Mouse (Mus musculus): Measurements from ENCODE around the gene Aig1. TPM values are rescaled to one million over a fixed set of nuclear protein-coding genes. Genes with fewer than 3 reads are reported as not detected.
A peak's percentile ranks its signal among the peaks of the same experiment; 100 is the strongest.

Gene Aig1
- polyA plus RNA-seq, 1 experiment from 2014 or later, result 22.0 TPM

- ATAC-seq (replicated peaks; ENCODE audit: low FRiP score) (no peak), DNase-seq (ENCODE audit: low spot score) (no peak)
- no peaks in the 10 kb centered on the region for H3K4me1 ChIP-seq (replicated peaks; ENCODE audit: control insufficient read depth, insufficient read depth, low read length)
- H3K9ac ChIP-seq (ENCODE audit: low read length), result no peak overlapping the region
- H3K36me3 ChIP-seq (ENCODE audit: control insufficient read depth, insufficient read depth, low read length), result no peaks in the 10 kb centered on the region
- no peak overlapping the region for H3K27ac ChIP-seq (ENCODE audit: low read depth, low read length)
- no peak overlapping the region for H3K4me2 ChIP-seq (ENCODE audit: low read depth, low read length, severe bottlenecking)
- no peaks in the 10 kb centered on the region for H3K27me3 ChIP-seq (ENCODE audit: control insufficient read depth, insufficient read depth, low read length)
- H3K9me3 ChIP-seq (ENCODE audit: control insufficient read depth, low read length), result no peaks in the 10 kb centered on the region
- 89% methylated on average over 5 of the region's 5 CpGs for WGBS
- no peak overlapping the region for H3K4me3 ChIP-seq (ENCODE audit: low read depth, low read length)
These were observed 178.0 kb downstream of the Aig1 start for GRCm38 (mm10) chr10:13690773-13691172.

GRCm38 (mm10) chr10:13689841-13690590 lies 178.8 kb downstream of the Aig1 start:
- Histone ChIP-seq H3K9ac (ENCODE audit: low read length) (no peak overlapping the region), H3K27ac (ENCODE audit: low read depth, low read length) (no peak overlapping the region), H3K4me1 (replicated peaks; ENCODE audit: control insufficient read depth, insufficient read depth, low read length) (no peaks in the 10 kb centered on the region), H3K4me3 (ENCODE audit: low read depth, low read length) (no peak overlapping the region), H3K27me3 (ENCODE audit: control insufficient read depth, insufficient read depth, low read length) (no peaks in the 10 kb centered on the region), H3K36me3 (ENCODE audit: control insufficient read depth, insufficient read depth, low read length) (no peaks in the 10 kb centered on the region), H3K4me2 (ENCODE audit: low read depth, low read length, severe bottlenecking) (no peak overlapping the region), H3K9me3 (ENCODE audit: control insufficient read depth, low read length) (no peaks in the 10 kb centered on the region)
- no peak for ATAC-seq (replicated peaks; ENCODE audit: low FRiP score)
- WGBS, result 90% methylated on average over 10 of the region's 10 CpGs
- no peak for DNase-seq (ENCODE audit: low spot score)

- DNase-seq (ENCODE audit: low spot score), result no peak
- Histone ChIP-seq H3K4me3 (ENCODE audit: low read depth, low read length) (no peak overlapping the region), H3K27me3 (ENCODE audit: control insufficient read depth, insufficient read depth, low read length) (no peaks in the 10 kb centered on the region), H3K36me3 (ENCODE audit: control insufficient read depth, insufficient read depth, low read length) (no peaks in the 10 kb centered on the region), H3K9me3 (ENCODE audit: control insufficient read depth, low read length) (no peaks in the 10 kb centered on the region), H3K4me2 (ENCODE audit: low read depth, low read length, severe bottlenecking) (no peak overlapping the region), H3K9ac (ENCODE audit: low read length) (no peak overlapping the region), H3K4me1 (replicated peaks; ENCODE audit: control insufficient read depth, insufficient read depth, low read length) (no peaks in the 10 kb centered on the region), H3K27ac (ENCODE audit: low read depth, low read length) (no peak overlapping the region)
- 61% methylated on average over 15 of the region's 15 CpGs for WGBS
- ATAC-seq (replicated peaks; ENCODE audit: low FRiP score), result no peak
These were observed 180.2 kb downstream of the Aig1 start for GRCm38 (mm10) chr10:13688386-13689120.

- H3K4me3 ChIP-seq (ENCODE audit: low read depth, low read length), result no peak overlapping the region
- whole genome bisulfite sequencing, result 95% methylated on average over 8 of the region's 8 CpGs
- no peaks in the 10 kb centered on the region for H3K27me3 ChIP-seq (ENCODE audit: control insufficient read depth, insufficient read depth, low read length)
- no peak overlapping the region for H3K4me2 ChIP-seq (ENCODE audit: low read depth, low read length, severe bottlenecking)
- H3K9me3 ChIP-seq (ENCODE audit: control insufficient read depth, low read length), result no peaks in the 10 kb centered on the region
- no peak for ATAC-seq (replicated peaks; ENCODE audit: low FRiP score)
- no peak overlapping the region for H3K27ac ChIP-seq (ENCODE audit: low read depth, low read length)
- no peak overlapping the region for H3K9ac ChIP-seq (ENCODE audit: low read length)
- H3K4me1 ChIP-seq (replicated peaks; ENCODE audit: control insufficient read depth, insufficient read depth, low read length), result no peaks in the 10 kb centered on the region
- no peak for DNase-seq (ENCODE audit: low spot score)
- H3K36me3 ChIP-seq (ENCODE audit: control insufficient read depth, insufficient read depth, low read length), result no peaks in the 10 kb centered on the region
These were observed 181.5 kb downstream of the Aig1 start for GRCm38 (mm10) chr10:13687182-13687810.

GRCm38 (mm10) chr10:13686127-13686526 lies 182.7 kb downstream of the Aig1 start:
- no peak overlapping the region for H3K4me3 ChIP-seq (ENCODE audit: low read depth, low read length)
- H3K4me2 ChIP-seq (ENCODE audit: low read depth, low read length, severe bottlenecking), result no peak overlapping the region
- WGBS, result 82% methylated on average over 5 of the region's 5 CpGs
- ATAC-seq (replicated peaks; ENCODE audit: low FRiP score) (no peak), DNase-seq (ENCODE audit: low spot score) (no peak)
- H3K9ac ChIP-seq (ENCODE audit: low read length), result no peak overlapping the region
- H3K27ac ChIP-seq (ENCODE audit: low read depth, low read length), result no peak overlapping the region
- H3K4me1 ChIP-seq (replicated peaks; ENCODE audit: control insufficient read depth, insufficient read depth, low read length), result no peaks in the 10 kb centered on the region
- H3K9me3 ChIP-seq (ENCODE audit: control insufficient read depth, low read length), result no peaks in the 10 kb centered on the region
- H3K27me3 ChIP-seq (ENCODE audit: control insufficient read depth, insufficient read depth, low read length), result no peaks in the 10 kb centered on the region
- no peaks in the 10 kb centered on the region for H3K36me3 ChIP-seq (ENCODE audit: control insufficient read depth, insufficient read depth, low read length)

- no peak for ATAC-seq (replicated peaks; ENCODE audit: low FRiP score)
- Histone ChIP-seq H3K27ac (ENCODE audit: low read depth, low read length) (no peak overlapping the region), H3K4me3 (ENCODE audit: low read depth, low read length) (no peak overlapping the region), H3K4me1 (replicated peaks; ENCODE audit: control insufficient read depth, insufficient read depth, low read length) (no peaks in the 10 kb centered on the region), H3K9ac (ENCODE audit: low read length) (no peak overlapping the region), H3K27me3 (ENCODE audit: control insufficient read depth, insufficient read depth, low read length) (no peaks in the 10 kb centered on the region), H3K36me3 (ENCODE audit: control insufficient read depth, insufficient read depth, low read length) (no peaks in the 10 kb centered on the region), H3K9me3 (ENCODE audit: control insufficient read depth, low read length) (no peaks in the 10 kb centered on the region), H3K4me2 (ENCODE audit: low read depth, low read length, severe bottlenecking) (no peak overlapping the region)
- no peak for DNase-seq (ENCODE audit: low spot score)
- WGBS, result 87% methylated on average over 8 of the region's 8 CpGs
These were observed 183.4 kb downstream of the Aig1 start for GRCm38 (mm10) chr10:13685366-13685765.

- DNase-seq (ENCODE audit: low spot score), result no peak
- Histone ChIP-seq H3K9me3 (ENCODE audit: control insufficient read depth, low read length) (no peaks in the 10 kb centered on the region), H3K4me1 (replicated peaks; ENCODE audit: control insufficient read depth, insufficient read depth, low read length) (no peaks in the 10 kb centered on the region), H3K9ac (ENCODE audit: low read length) (no peak overlapping the region), H3K4me2 (ENCODE audit: low read depth, low read length, severe bottlenecking) (no peak overlapping the region), H3K27ac (ENCODE audit: low read depth, low read length) (no peak overlapping the region), H3K27me3 (ENCODE audit: control insufficient read depth, insufficient read depth, low read length) (no peaks in the 10 kb centered on the region), H3K36me3 (ENCODE audit: control insufficient read depth, insufficient read depth, low read length) (no peaks in the 10 kb centered on the region), H3K4me3 (ENCODE audit: low read depth, low read length) (no peak overlapping the region)
- ATAC-seq (replicated peaks; ENCODE audit: low FRiP score), result no peak
These were observed 184.3 kb downstream of the Aig1 start for GRCm38 (mm10) chr10:13684452-13684851.

- Histone ChIP-seq H3K27ac (ENCODE audit: low read depth, low read length) (no peak overlapping the region), H3K9ac (ENCODE audit: low read length) (no peak overlapping the region), H3K36me3 (ENCODE audit: control insufficient read depth, insufficient read depth, low read length) (no peaks in the 10 kb centered on the region), H3K4me1 (replicated peaks; ENCODE audit: control insufficient read depth, insufficient read depth, low read length) (no peaks in the 10 kb centered on the region), H3K27me3 (ENCODE audit: control insufficient read depth, insufficient read depth, low read length) (no peaks in the 10 kb centered on the region), H3K4me2 (ENCODE audit: low read depth, low read length, severe bottlenecking) (no peak overlapping the region), H3K4me3 (ENCODE audit: low read depth, low read length) (no peak overlapping the region), H3K9me3 (ENCODE audit: control insufficient read depth, low read length) (no peaks in the 10 kb centered on the region)
- WGBS, result 61% methylated on average over 3 of the region's 3 CpGs
- ATAC-seq (replicated peaks; ENCODE audit: low FRiP score) (no peak), DNase-seq (ENCODE audit: low spot score) (peak; percentile 51)
These were observed 186.2 kb downstream of the Aig1 start for GRCm38 (mm10) chr10:13682565-13682964.

Measured in forebrain, embryonic 11.5 days (tissue).